Mouse (Mus musculus): Measurements from ENCODE around the gene Cyp2d11.

Cyp2d11 gene

GRCm38 (mm10) chr15:82351480-82351879, 42.3 kb downstream of the Cyp2d11 start:
- in situ Hi-C loops (cut with MboI): no loop called here

- in situ Hi-C loops (cut with MboI): no loop called here
These were observed 43.5 kb downstream of the Cyp2d11 start for GRCm38 (mm10) chr15:82350349-82350748.

GRCm38 (mm10) chr15:82348999-82349341, 44.9 kb downstream of the Cyp2d11 start:
- in situ Hi-C loops (cut with MboI): no loop called here

- in situ Hi-C loops (cut with MboI): no loop called here
These were observed 45.4 kb downstream of the Cyp2d11 start for GRCm38 (mm10) chr15:82348258-82348998.

GRCm38 (mm10) chr15:82347852-82348251, 46.0 kb downstream of the Cyp2d11 start:
- in situ Hi-C loops (cut with MboI): no loop called here

GRCm38 (mm10) chr15:82347303-82347676, 46.5 kb downstream of the Cyp2d11 start:
- in situ Hi-C loops (cut with MboI): no loop called here

- in situ Hi-C loops (cut with MboI): no loop called here
These were observed 47.1 kb downstream of the Cyp2d11 start for GRCm38 (mm10) chr15:82346580-82347302.

- in situ Hi-C loops (cut with MboI): no loop called here
These were observed 47.9 kb downstream of the Cyp2d11 start for GRCm38 (mm10) chr15:82345820-82346470.

- in situ Hi-C loops (cut with MboI): no loop called here
These were observed 48.9 kb downstream of the Cyp2d11 start for GRCm38 (mm10) chr15:82344971-82345370.

- in situ Hi-C loops (cut with MboI): no loop called here
These were observed 50.2 kb downstream of the Cyp2d11 start for GRCm38 (mm10) chr15:82343368-82344287.

GRCm38 (mm10) chr15:82342543-82342935, 51.3 kb downstream of the Cyp2d11 start:
- in situ Hi-C loops (cut with MboI): no loop called here

- in situ Hi-C loops (cut with MboI): no loop called here
These were observed 51.9 kb downstream of the Cyp2d11 start for GRCm38 (mm10) chr15:82341675-82342542.

- in situ Hi-C loops (cut with MboI): no loop called here
These were observed 52.8 kb downstream of the Cyp2d11 start for GRCm38 (mm10) chr15:82341036-82341501.

- in situ Hi-C loops (cut with MboI): no loop called here
These were observed 53.3 kb downstream of the Cyp2d11 start for GRCm38 (mm10) chr15:82340414-82341035.

GRCm38 (mm10) chr15:82339634-82340254, 54.1 kb downstream of the Cyp2d11 start:
- in situ Hi-C loops (cut with MboI): no loop called here

Data from mature B cell (primary cell).